Mouse (Mus musculus) forebrain, embryonic 11.5 days (tissue): ENCODE data around the gene Rab40c. TPM values are rescaled to one million over a fixed set of nuclear protein-coding genes. Genes with fewer than 3 reads are reported as not detected.

Experiments used
- ATAC-seq: fragments of 200-750 bp; cut with Nextera tagmentation; replicated peaks from 2 replicates; pipeline ENCODE4 v1.8.0; 2017; ENCODE audit warnings: moderate TSS enrichment; ENCODE audit not compliant: low FRiP score
- DNase-seq: peaks from one replicate; pipeline ENCODE4 v3.0.0-alpha.2; 2017; ENCODE audit warnings: low spot score
- H3K27ac ChIP-seq: fragments of 300-500 bp; sonication (generic); 2 replicates; pipeline ENCODE4 v1.5.1; 2014; ENCODE audit warnings: low read depth, low read length
- H3K27me3 ChIP-seq: fragments of 300-500 bp; sonication (generic); 2 replicates; pipeline ENCODE4 v1.6.1; 2014; ENCODE audit warnings: mild to moderate bottlenecking, low read length, mixed read lengths; ENCODE audit not compliant: control insufficient read depth, insufficient read depth
- H3K36me3 ChIP-seq: fragments of 300-500 bp; sonication (generic); 2 replicates; pipeline ENCODE4 v1.6.1; 2014; ENCODE audit warnings: mild to moderate bottlenecking, low read length, moderate library complexity, mixed read lengths; ENCODE audit not compliant: control insufficient read depth, insufficient read depth
- H3K4me1 ChIP-seq: fragments of 300-500 bp; sonication (generic); replicated peaks from 2 replicates; pipeline ENCODE4 v1.6.1; 2014; ENCODE audit warnings: low read length, mixed read lengths; ENCODE audit not compliant: control insufficient read depth, insufficient read depth
- H3K4me2 ChIP-seq: fragments of 300-500 bp; sonication (generic); 2 replicates; pipeline ENCODE4 v1.6.1; 2014; ENCODE audit warnings: low read depth, mild to moderate bottlenecking, low read length, moderate library complexity, mixed read lengths; ENCODE audit not compliant: severe bottlenecking
- H3K4me3 ChIP-seq: fragments of 300-500 bp; sonication (generic); 2 replicates; pipeline ENCODE4 v1.5.1; 2014; ENCODE audit warnings: low read depth, low read length
- H3K9ac ChIP-seq: fragments of 300-500 bp; sonication (generic); 2 replicates; pipeline ENCODE4 v1.6.1; 2014; ENCODE audit warnings: low read length
- H3K9me3 ChIP-seq: fragments of 300-500 bp; sonication (generic); 2 replicates; pipeline ENCODE4 v1.6.1; 2016; ENCODE audit warnings: low read length, mixed read lengths; ENCODE audit not compliant: control insufficient read depth
- WGBS: fragments of 180-500 bp; shearing (Covaris S2); extraction: QIAGEN DNeasy Blood & Tissue Kit; methylation state at CpG from one replicate; pipeline ENCODE4 v1.1.7; 2014; 5-methylcytosine and 5-hydroxymethylcytosine counted together
- polyA plus RNA-seq: library from polyadenylated mRNA; unstranded; fragments of >200 nt; fragmentation: Nextera tagmentation; extraction: Ambion mirVana; gene quantifications from 2 replicates; pipeline ENCODE4 v1.2.1, GENCODE M21; 2014

Gene Rab40c
- polyA plus RNA-seq, 1 experiment from 2014 or later, result 20.1 TPM

- H3K4me1 ChIP-seq, result peaks cover 5% of the 10 kb centered on the region
- WGBS, result 83% methylated on average over 9 of the region's 9 CpGs
- H3K9ac ChIP-seq, result peak overlapping the region; percentile 88; the same call in 1 of the 2 replicates
- peak overlapping the region; percentile 92 for H3K4me2 ChIP-seq
- peak overlapping the region; percentile 96 for H3K4me3 ChIP-seq
- DNase-seq (no peak), ATAC-seq (no peak)
- no peaks in the 10 kb centered on the region for H3K9me3 ChIP-seq
- H3K27ac ChIP-seq, result no peak overlapping the region
- no peaks in the 10 kb centered on the region for H3K36me3 ChIP-seq
- H3K27me3 ChIP-seq, result no peaks in the 10 kb centered on the region
These were observed 1.3 kb downstream of the Rab40c start for GRCm38 (mm10) chr17:25918037-25918750.

GRCm38 (mm10) chr17:25916931-25917647, 2.4 kb downstream of the Rab40c start:
- Histone ChIP-seq H3K4me1 (peaks cover 5% of the 10 kb centered on the region), H3K36me3 (no peaks in the 10 kb centered on the region), H3K4me2 (no peak overlapping the region), H3K9me3 (no peaks in the 10 kb centered on the region), H3K27me3 (no peaks in the 10 kb centered on the region), H3K4me3 (no peak overlapping the region), H3K27ac (no peak overlapping the region), H3K9ac (no peak overlapping the region)
- ATAC-seq (no peak), DNase-seq (no peak)
- 91% methylated on average over 8 of the region's 8 CpGs for WGBS

GRCm38 (mm10) chr17:25914295-25914694, 5.2 kb downstream of the Rab40c start:
- H3K4me3 ChIP-seq, result no peak overlapping the region
- H3K4me2 ChIP-seq, result no peak overlapping the region
- no peaks in the 10 kb centered on the region for H3K9me3 ChIP-seq
- H3K36me3 ChIP-seq, result no peaks in the 10 kb centered on the region
- no peak for ATAC-seq
- H3K27ac ChIP-seq, result no peak overlapping the region
- H3K9ac ChIP-seq, result no peak overlapping the region
- no peak for DNase-seq
- peaks cover 5% of the 10 kb centered on the region for H3K4me1 ChIP-seq
- H3K27me3 ChIP-seq, result no peaks in the 10 kb centered on the region
- WGBS, result 84% methylated on average over 4 of the region's 4 CpGs

- ATAC-seq, result no peak
- DNase-seq, result no peak
These were observed 5.7 kb downstream of the Rab40c start for GRCm38 (mm10) chr17:25913877-25914275.

GRCm38 (mm10) chr17:25913186-25913876, 6.2 kb downstream of the Rab40c start:
- H3K9me3 ChIP-seq, result no peaks in the 10 kb centered on the region
- no peak overlapping the region for H3K9ac ChIP-seq
- H3K27ac ChIP-seq, result no peak overlapping the region
- no peak overlapping the region for H3K4me3 ChIP-seq
- no peaks in the 10 kb centered on the region for H3K27me3 ChIP-seq
- DNase-seq (no peak), ATAC-seq (no peak)
- H3K4me2 ChIP-seq, result no peak overlapping the region
- H3K4me1 ChIP-seq, result peaks cover under 1% of the 10 kb centered on the region
- 89% methylated on average over 14 of the region's 14 CpGs for WGBS
- no peaks in the 10 kb centered on the region for H3K36me3 ChIP-seq

More at GRCm38 (mm10) chr17:25913877-25914275, 5.7 kb downstream of the Rab40c start:
- WGBS, result 77% methylated on average over 1 of the region's 1 CpGs
- peaks cover 5% of the 10 kb centered on the region for H3K4me1 ChIP-seq
- H3K9ac ChIP-seq, result no peak overlapping the region
- no peaks in the 10 kb centered on the region for H3K9me3 ChIP-seq
- no peak overlapping the region for H3K4me3 ChIP-seq
- no peaks in the 10 kb centered on the region for H3K36me3 ChIP-seq
- H3K27me3 ChIP-seq, result no peaks in the 10 kb centered on the region
- no peak overlapping the region for H3K27ac ChIP-seq
- H3K4me2 ChIP-seq, result no peak overlapping the region

- DNase-seq (no peak), ATAC-seq (no peak)
- Histone ChIP-seq H3K4me1 (no peaks in the 10 kb centered on the region), H3K27me3 (no peaks in the 10 kb centered on the region), H3K36me3 (no peaks in the 10 kb centered on the region), H3K4me2 (no peak overlapping the region), H3K27ac (no peak overlapping the region), H3K4me3 (no peak overlapping the region), H3K9me3 (no peaks in the 10 kb centered on the region), H3K9ac (no peak overlapping the region)
- WGBS, result 87% methylated on average over 4 of the region's 4 CpGs
These were observed 7.7 kb downstream of the Rab40c start for GRCm38 (mm10) chr17:25911816-25912215.

GRCm38 (mm10) chr17:25907640-25908039, 11.9 kb downstream of the Rab40c start:
- no peak for ATAC-seq
- no peaks in the 10 kb centered on the region for H3K36me3 ChIP-seq
- H3K4me3 ChIP-seq, result no peak overlapping the region
- no peak overlapping the region for H3K4me2 ChIP-seq
- no peaks in the 10 kb centered on the region for H3K27me3 ChIP-seq
- 83% methylated on average over 2 of the region's 2 CpGs for WGBS
- no peak for DNase-seq
- no peaks in the 10 kb centered on the region for H3K4me1 ChIP-seq
- no peaks in the 10 kb centered on the region for H3K9me3 ChIP-seq
- H3K27ac ChIP-seq, result no peak overlapping the region
- no peak overlapping the region for H3K9ac ChIP-seq

GRCm38 (mm10) chr17:25903061-25903460, 16.5 kb downstream of the Rab40c start:
- WGBS, result 88% methylated on average over 3 of the region's 3 CpGs

More at GRCm38 (mm10) chr17:25903061-25903460, 16.5 kb downstream of the Rab40c start:
- H3K9me3 ChIP-seq, result no peaks in the 10 kb centered on the region
- H3K4me2 ChIP-seq, result no peak overlapping the region
- DNase-seq, result no peak
- H3K36me3 ChIP-seq, result no peaks in the 10 kb centered on the region
- H3K27me3 ChIP-seq, result no peaks in the 10 kb centered on the region
- no peak for ATAC-seq
- H3K4me1 ChIP-seq, result no peaks in the 10 kb centered on the region
- no peak overlapping the region for H3K9ac ChIP-seq
- H3K27ac ChIP-seq, result no peak overlapping the region
- no peak overlapping the region for H3K4me3 ChIP-seq
